Mouse (Mus musculus): ENCODE data around the gene Defa28.
"Not testable (repeated sequence)": the region's sequence is repeated elsewhere in the genome, so short reads cannot be mapped to it uniquely, and the experiment has no call there.

The Defa28 gene

GRCm38 (mm10) chr8:21582706-21583105 is at the start of gene Defa28:
Gene Defa28, plus strand, starts transcription at chr8:21583006.
- in situ Hi-C loops (cut with MboI, MseI) = loop anchor here (10.0 kb wide), 1 partner anchor 498 kb away; the partner anchor contains the start of gene Defa25

GRCm38 (mm10) chr8:21565086-21565485 is 17.7 kb upstream of the Defa28 start, which contains the start of gene Defa37:
Gene Defa37, plus strand, starts transcription at chr8:21565386.
- in situ Hi-C loops (cut with MboI, MseI) = not testable (repeated sequence)

- in situ Hi-C loops (cut with MboI, MseI) = loop anchor here (5.0 kb wide), 1 partner anchor 142 kb away; no protein-coding TSS in a partner anchor
Observed at GRCm38 (mm10) chr8:21594408-21594807, 11.6 kb downstream of the Defa28 start, which contains the start of gene Gm7861. Gene Gm7861, minus strand, starts transcription at chr8:21594508.

- in situ Hi-C loops (cut with MboI, MseI) = loop anchor here (10.0 kb wide), 2 partner anchors 153 to 373 kb away; partner anchors contain the start of gene Gm15292
Observed at GRCm38 (mm10) chr8:21617883-21618282, 35.1 kb downstream of the Defa28 start, which contains the start of gene Defa26. Gene Defa26, plus strand, starts transcription at chr8:21618183.
